Mouse (Mus musculus): ENCODE data around the gene Dlec1.

The Dlec1 gene

DNA sequence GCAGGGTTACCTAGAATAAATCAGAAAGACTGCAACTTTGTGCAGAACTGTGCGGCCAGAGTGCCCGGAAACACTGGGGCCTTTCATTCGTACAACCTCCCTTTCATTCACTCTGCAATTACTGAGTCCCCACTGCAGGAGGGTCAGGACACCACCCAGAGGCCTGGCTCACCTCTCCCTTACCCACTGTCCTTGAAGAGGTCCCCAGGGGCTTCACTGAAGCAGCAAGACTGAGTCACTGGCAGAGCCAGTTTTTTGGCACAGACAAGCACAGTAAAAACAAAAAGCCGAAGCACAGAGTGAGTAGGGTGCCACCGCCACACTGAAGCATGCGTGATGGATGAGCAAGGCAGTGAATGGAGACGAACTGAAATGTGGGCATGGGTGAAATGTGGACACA lies 12.8 kb upstream of the Dlec1 start:
- no peak for DNase-seq (ENCODE audit: low read depth, low spot score)

DNA sequence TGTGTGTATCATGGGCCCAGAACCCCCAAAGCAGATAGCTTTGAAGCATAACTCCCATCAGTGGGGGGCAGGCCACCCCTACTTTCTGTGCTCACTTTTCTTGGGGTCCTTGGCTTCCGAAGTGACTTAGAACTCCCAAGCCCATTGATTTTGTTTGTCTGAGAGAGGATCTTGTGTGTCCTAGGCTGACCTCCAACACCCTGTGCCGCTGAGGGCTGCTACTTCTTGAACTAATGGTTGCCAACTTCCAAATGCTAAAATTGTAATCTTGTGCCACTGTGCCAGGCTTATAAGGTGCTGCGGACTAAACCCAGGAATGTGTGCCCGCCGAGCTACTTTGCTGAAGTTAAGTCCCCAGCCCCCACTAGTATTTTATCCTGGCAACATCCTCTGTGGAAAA lies 11.8 kb upstream of the Dlec1 start:
- DNase-seq (ENCODE audit: low read depth, low spot score) = no peak

DNA sequence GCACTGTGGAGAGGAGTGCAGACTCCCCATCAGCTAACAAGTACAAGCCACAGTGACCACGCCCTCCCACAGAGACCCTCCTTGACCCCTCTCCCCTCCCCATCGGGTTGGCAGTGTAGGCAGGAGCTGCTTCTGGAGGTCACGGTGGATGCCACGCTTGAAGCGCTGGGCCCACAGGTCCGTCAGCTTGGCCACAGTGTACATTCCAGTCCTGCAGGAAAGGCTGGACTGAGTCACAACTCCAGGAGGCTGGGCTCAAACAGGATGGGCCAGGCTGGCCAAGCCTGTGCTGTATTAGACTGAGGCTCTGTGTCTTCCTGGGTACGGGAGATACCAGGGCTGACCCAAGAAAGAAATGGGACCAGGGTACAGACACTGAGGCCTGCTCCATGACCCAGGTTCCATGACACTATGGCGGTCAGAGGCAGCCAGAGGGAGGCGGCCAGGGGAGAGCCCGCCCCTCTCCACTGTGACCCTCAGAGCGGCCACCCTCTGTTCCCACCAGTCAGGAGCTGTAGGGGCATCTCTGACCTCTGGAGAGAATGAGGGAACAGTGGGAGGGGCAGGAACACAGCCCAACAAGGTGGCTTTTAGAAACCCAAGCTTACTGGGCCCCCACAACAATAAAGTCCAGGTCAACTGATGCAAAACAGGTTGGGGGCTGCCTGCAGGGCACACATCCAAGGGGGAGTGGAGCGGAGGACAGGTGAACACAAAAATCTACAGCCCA lies 10.5 kb upstream of the Dlec1 start:
- DNase-seq (ENCODE audit: low read depth, low spot score) = no peak

DNA sequence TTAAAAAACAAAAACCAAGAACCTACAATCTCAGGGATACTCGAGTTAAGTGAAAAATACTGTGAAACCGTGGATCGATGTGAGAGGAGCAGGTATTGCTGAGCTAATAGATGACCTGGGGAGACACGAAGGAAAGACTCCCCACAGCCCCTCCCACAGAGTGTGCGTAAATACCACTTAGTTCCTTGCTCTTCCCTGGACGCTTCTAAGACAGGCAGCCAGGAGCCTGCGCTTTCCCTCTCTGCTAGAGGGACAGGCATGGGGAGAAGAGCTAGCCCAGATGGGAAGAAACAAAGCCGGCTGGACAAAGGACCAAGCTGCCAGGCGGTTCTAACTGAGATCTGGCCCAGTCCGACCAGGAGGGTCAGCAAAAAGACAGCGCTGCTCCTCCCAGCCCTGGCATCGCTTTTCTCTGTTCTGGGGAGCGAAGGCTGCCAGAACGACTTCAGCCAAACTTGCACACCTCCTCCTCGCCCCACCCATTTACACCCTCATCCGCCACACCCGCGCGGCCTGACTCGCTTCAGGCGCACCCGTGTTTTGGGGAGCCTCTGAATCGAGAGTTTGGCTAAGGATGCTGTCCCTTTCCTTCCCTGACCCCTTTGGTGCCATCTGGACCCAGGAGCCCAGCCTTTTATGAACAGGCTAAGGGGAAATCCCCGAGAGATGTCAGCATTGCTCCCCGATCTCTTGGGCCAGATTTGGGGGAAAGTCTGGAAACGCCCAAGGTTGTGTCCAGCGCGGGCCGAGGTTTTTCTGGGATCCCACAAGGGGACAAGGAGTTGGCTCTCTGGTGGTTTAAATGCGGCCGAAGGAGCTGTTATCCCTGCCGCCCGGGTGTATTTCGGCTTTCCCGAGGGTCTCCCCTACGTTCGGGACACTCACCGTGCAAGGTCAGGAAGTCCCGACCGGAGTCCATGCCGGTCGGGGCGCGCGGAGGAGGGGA lies 9.5 kb upstream of the Dlec1 start:
- no peak for DNase-seq (ENCODE audit: low read depth, low spot score)

DNA sequence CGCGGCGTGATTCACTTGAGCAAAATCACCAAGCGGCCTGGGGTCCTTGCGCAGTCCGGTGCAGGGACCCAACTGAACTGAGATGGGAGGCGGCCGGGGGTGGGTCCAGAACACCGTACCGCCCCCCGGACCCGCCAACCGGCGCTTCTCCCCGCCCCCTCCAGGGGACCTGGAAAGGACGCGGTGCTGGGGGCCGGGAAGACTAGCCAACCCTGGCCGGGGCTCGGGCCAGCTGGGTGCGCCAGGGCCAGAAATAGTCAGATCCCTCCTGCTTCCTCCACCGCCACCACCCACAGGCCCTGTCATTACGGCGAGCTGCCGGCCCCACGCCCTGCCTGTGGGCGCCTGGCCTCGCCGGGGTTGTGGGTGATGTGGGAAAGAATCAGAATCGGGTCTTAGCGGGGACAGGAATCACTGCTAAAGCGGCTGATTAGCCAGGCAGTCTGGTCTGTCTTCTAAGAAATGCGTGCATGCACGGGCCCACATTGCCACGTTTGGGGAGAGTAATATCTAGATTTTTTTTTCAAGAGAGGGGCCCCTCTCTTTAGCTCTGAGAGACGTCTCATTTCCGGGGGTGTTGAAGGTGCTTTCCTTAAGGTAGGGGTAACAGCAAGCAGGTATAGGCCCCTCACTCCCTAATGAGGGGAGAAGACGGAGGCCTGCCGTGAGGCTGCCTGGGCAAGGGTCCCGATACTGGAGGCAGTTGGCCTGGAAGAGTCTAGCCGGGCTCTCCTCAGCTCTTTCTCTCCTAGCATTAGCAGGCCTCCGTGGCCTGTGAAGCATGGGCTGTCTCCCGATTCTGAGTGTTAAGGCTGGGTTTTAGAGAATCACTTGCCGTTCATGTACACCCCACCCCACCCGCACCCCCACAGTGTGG lies 8.6 kb upstream of the Dlec1 start, which contains the start of gene Plcd1:
Gene Plcd1, minus strand, starts transcription at position 84 of the 877 bp plus-strand sequence.
- no peak for DNase-seq (ENCODE audit: low read depth, low spot score)

DNA sequence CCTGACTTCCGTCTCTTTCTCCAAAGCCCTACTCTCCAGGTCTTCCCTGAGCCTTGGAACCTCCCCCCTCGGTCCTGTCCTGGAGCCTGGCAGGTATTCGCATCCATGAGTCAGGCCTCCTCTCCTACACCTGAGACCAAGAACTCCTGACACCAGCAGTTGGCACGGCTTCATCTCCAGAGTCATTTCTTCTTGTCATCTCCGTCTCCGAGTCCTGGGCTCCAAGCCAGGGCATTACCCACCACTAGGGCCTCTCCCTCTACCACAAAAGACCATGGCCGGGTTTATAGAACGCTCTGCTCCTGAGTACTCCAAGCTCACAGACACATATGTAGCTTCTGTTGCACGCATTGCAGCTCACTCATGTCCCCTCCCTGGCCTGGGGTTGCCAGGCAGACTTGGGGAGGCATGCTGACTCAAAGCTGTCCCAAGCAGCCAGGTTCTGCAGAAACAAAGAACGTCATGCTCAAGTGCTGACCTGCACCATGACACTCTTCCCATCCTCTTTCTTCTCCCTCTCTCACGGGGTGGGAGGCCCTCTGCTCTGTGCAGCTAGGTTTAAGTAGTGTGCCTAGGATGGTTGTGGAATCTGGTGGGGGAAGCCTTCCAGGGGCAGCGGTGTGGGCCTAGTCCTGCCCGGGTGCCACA lies 7.7 kb upstream of the Dlec1 start:
- DNase-seq (ENCODE audit: low read depth, low spot score) = no peak

DNA sequence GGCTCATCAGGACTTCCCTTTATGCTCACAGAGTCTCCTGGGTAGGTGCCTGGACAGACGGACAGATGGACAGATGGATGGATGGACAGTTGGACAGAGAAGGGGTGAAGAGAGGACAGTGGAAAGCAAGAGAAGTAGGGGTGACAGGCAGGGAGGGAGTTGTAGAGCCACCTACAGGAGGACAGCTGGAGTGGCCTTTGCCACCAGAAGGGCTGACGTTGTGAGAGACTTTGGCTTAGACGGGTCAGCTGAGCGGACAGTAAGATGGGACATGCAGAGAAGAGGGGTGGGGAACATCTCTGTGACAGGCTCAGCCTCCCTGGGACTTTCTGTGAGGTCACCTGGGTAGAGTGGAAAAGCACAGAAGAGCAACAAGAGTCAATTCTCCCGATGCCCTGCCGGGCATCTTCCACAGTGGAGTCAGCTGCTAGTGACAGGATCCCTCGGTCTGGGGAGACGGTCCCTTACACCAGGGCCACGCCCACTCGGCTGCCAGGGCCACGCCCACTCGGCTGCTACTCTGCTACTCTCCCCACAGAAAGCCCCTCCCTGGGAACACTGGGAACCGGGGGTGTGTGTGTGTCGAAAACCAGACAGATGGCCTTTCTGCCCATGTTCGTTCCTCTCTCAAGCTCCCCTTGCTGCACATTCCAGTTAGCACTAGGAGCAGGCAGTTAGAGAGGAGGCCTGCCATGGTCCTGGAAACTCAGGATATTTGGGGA lies 1.9 kb upstream of the Dlec1 start:
- DNase-seq (ENCODE audit: low read depth, low spot score) = no peak

DNA sequence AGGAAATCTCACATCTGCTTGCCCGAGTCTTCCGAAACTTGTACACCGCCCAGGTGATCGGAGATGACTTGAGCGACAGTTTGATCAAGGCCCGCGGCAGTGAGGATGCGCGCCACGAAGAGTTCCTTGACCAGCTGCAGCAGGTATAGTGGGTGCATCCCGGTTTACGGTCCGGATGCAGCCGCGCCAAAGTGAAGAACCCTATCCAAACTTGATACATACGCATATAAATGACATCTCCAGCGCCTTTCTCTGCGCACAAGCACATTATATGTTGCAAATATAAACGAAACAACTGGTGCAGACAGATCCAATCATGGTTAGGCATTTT lies 470 bp downstream of the Dlec1 start:
- DNase-seq (ENCODE audit: low read depth, low spot score) = no peak

DNA sequence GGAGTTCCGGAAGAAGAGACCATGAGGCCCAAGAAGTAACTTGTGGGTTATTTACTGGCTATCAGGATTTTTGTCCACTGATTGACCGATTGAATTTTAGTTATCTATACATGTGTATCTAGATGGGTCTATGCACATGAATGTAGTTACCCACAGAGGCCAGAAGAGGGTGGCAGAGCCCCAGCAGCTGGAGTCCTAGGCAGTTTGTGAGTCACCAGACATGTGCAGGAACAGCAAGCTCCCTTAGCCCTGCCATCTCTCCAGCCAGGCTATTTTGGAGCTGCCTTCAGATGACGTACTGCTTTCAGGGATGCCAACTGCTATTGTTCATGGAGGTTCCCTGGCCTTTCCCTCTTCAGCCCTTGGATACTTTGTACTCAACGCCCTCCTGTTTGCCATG lies 5.3 kb downstream of the Dlec1 start:
- no peak for DNase-seq (ENCODE audit: low read depth, low spot score)

DNA sequence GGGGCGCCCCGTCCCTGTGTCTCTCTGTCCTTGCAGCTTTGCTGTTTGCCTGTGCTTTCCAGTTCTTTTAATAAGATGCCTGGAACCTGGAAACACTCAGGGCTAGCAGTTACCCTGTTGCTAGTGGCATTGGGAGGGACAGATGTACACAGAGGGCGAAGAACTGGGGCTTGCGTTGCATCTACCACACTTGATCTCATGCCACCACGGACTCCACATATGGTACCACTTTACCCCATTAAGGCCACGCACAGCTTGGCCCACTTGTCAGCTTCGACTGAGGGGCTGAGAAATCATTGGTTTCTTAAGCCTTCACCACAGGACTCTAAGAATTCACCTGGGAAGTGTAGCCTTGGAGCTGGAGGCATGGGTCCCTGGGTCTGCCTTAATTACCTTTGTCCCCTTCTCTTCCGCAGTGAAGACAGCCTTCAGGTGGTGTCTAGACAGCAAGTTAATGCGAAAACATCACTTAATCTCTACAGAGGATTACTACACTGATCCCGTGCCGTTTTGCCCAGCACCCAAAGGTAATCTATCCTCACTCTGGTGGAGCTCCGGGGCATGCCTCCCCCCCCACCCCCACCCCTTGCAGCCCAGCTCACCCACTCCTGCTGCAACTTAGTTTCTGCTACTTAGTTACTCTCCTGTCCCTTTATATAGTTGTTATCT lies 7.5 kb downstream of the Dlec1 start:
- DNase-seq (ENCODE audit: low read depth, low spot score) = no peak

DNA sequence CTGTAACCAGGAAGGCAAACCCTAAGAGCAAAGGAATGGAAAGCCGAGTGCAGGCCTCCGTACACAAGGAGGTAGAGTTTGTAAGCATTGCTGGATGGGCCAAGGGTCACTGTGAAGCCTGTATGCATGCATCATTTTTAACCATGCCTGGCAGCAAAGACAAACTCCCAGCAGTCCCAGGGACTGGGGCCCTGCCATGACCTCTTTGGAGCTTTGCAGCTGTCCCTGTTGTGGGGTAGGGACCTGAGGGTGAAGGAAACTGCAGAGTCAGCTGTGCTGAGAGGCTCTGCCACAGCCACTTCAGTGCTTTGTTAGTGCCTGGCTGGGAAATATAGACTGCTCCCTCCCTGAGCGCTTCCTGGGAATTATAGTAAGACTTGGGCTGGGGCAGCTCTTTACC lies 8.4 kb downstream of the Dlec1 start:
- DNase-seq (ENCODE audit: low read depth, low spot score) = no peak

DNA sequence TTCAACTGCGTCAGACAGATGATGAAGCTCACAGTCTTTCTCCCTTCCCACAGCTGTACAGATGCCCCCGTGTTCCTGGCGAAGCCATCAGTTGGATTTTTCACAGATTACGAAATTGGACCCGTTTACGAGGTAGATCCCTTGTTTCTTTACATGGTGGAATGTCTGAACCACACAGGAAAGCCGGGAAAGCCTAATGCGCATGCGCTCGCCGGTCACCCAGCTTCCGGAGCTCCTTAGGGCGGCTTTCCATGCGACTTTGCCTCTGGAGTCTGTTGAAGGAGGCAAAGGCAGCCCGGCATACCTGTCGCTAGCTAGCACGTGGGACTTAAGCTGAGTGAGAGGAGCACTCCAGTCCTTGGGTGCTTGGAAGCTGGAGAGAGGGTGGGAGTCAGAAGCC lies 12.6 kb downstream of the Dlec1 start:
- no peak for DNase-seq (ENCODE audit: low read depth, low spot score)

DNA sequence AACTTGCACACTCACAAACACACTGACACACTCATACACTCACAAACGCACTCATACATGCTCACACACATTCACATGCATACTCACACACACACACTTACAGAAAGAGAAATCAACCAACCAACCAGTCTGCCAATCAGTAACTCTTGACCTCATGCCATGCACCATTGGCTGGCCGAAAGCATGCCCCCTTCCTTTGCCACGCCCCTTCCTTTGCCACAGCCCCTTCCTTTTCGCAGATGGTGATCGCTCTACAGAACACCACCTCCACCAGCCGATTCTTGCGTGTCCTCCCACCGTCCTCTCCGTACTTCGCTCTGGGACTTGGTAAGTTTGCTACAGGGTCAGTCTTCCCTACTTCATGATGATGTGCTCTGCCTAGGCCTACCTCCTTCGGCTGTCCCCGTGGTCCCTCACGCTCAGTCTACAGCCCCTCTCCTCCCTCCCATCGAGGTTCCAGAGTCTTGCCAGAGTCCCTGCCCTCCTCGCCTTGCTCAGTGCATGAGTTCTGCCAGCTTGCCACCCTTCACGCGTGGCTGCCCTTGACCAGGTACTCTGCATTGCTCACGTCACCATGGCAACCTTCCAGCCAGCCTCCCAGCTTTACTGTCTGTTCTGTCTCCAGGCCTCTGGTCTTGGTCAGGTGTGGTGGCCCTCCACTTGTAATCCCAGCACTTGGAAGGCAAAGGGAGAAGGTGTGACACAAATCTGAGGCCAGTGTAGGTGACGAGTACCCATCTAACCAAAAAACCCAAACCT lies 17.3 kb downstream of the Dlec1 start:
- DNase-seq (ENCODE audit: low read depth, low spot score) = no peak

DNA sequence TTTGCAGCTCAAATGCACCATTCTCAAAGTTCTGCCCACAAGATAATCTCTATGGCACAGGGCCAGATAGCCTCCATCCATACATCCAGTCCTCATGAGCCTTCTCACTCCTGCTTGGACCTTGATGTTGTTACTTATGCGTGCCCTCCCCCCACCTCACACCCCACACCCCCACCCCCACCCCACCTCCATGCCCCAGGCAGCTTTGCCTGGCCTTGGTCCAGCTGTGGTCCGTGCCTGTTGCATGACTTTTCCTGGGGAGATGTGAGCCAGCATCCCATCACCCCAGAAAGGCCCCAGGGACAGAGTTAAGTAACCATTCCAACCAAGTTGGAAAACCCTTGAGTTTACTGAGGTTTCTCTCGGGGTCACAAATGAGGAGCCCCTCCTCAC lies 17.9 kb downstream of the Dlec1 start:
- DNase-seq (ENCODE audit: low read depth, low spot score) = no peak

DNA sequence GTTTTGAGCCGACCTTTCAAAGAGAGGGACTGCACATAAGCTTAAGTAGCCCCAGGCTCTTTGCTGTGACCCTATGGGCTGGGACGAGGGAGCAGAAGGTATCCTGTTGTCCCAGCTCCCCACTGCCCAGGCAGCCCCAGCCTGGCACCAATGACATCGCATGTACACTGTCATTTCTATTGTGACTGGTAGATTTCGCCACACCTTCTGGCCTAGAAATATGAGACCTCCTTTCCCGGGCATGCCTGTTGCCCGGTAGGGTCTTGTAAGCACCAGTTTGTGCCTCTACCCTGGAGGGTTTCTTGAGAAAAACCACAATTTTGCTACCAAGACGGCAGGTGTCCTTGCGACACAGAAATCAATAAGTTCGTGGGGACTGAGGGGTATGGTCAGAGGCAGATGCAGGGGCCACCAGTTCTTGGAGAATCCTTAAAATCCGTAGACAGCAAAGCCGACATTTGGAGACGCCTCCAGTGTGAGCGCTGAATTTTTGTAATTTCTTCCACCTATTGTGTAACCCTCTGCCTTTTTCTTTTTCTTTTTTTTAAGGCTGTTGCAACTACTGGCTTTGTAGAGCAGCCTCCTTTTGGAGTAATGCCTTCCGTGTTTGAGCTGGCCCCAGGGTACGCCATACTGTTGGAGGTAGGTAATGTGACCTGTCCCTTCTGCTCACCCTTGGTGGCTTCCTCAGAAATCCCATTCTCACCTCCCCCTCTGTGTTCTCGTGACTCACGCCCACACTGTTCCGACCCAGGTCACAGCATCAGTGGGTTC lies 20.5 kb downstream of the Dlec1 start:
- DNase-seq (ENCODE audit: low read depth, low spot score) = no peak

DNA sequence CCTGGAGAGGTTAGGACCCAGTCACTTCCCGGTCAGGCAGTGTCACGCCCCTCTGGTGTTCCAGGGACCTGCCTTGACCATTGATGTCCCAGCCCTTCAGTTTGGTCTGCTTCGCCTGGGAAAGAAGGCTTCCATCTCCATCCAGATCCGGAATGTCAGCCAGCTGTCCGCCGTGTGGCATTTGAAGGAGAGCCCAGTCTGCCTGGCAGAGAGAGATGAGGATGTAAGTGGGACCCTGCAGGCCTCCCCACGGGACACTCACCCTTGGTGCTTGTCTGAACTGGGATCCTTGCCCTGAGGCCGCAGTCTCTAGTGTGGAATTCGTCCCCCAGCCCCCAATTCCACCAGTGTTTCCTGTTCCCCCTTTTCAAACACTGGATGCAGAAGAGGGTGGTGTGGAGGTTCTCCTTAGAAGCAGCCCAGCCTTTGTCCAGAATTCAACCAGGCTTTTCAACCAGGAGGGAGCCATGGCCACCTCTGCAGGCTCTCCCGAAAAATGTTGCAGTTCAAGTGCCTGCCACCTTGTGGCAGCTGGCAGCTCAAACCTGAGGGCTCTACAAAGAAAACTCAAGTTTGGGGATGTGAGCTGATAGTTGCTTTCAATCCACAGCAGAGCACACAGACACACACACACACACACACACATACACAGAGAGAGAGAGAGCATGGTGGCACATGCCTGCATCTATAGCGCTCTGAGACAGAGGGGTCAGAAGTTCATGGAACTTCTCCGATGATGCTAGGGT lies 26.3 kb downstream of the Dlec1 start:
- no peak for DNase-seq (ENCODE audit: low read depth, low spot score)

DNA sequence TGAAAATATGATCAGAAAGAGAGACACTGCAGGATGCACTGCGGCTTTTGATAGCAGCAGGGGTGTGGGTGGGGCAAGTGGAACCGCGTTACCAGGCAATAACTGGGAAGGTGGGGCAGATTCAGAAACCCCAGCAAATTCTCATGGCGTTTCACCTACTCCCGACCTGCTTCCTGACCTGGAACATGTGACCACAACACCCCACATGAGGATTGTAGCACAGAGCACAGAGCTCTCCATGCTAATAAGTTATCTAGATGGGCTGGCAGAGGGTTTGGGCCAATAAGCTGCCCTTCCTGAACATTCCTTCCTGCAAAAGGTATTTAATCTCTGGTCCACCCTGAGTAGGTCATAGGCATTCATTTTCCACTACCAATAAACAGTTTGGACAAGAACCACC lies 28.4 kb downstream of the Dlec1 start:
- DNase-seq (ENCODE audit: low read depth, low spot score) = no peak

DNA sequence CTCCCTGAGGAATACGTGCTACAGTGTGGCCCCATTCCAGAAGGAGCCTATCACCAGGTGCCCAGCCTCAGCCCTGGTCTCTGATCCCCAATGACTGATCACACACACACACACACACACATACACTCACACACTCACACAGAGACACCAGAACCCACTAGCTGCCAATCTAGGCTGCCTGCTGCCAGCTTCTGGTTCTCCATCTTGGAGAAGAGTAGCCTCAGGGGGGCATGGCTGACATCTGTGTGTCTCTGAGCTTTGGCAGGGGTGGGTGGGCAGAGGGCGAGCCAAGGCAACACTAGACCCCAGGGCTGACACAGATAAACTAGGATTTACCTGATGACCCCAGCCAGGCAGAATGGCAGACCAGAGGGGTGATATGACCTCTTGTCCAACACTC lies 36.6 kb downstream of the Dlec1 start:
- no peak for DNase-seq (ENCODE audit: low read depth, low spot score)
